Mouse (Mus musculus): ENCODE results near the gene Cers6.

The Cers6 gene

DNA sequence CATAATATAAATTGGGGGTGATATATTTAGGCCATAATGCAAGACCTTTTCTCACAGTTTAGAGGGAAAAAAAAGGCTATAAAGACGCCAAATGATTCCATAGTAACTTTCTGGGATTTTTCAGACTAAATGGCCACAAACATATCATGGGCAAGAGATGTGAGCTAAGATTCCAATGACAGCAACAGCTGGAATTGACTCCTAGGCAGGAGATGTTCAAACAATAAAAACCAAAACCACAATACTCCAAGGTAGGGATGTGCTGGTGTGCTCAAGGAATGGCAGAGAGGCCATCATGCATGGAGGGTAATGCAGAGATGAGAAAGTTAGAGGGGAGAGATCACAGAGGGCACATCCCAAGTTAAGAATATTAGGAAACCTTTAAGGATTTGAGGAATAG lies 257.8 kb downstream of the Cers6 start:
- DNase-seq (ENCODE audit: low spot score in 2 of 2), result no peak

DNA sequence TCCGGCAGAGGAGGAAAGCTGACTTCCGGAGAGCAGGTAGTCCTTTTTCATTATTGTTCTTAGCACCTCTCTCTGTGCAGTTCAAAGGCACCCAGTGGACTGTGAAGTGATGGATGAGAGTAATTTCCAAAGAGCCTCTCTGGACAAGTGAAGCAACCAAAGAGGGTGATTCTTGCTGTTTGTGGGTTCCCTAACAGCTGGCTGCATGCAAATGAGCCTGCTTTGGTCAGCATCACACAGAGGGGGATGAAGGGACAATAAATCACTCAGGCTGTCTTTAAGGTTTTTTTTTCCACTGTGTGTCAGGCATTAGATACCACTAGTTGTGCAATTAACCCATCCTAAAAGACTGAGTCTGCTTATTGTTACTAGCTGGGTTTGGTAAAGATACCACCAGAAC lies 258.5 kb downstream of the Cers6 start:
- DNase-seq (ENCODE audit: low spot score in 2 of 2), result no peak

DNA sequence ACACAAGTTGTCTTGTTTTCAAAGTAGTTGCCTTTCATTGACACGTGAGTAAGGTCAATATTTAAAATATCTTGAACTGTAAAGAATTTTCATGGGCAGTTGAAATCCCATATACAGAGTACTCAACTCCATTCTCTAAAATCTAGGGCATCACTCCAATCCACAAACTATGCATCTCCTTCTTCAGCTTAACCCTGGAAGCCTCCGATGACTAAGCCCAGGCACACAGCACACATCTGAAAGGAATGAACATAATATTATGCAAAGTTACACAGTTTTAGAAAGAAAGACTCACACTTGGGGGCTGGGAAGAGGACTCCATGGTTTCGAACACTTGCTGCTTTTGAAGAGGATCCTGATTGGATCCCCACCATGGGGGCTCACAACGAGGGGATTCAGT lies 260.4 kb downstream of the Cers6 start:
- no peak for DNase-seq (ENCODE audit: low spot score in 2 of 2)

DNA sequence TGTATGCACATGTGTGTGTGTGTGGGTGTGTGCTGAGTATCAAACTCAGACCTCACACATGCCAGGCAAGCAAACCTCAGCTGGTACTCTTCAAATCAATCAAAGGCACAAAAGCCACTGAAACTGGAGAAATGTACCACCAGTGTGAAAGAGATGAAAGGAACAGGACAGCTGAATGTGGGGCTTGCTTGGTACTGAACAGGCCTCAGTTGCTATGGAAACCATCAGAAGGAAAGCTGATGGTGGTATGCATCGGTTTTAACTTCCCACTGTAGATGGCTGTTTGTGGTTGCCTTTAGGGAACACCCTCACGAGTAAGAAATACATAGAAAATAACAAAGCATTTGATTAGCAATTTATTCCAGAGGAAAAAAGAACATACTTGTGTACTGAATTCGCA lies 264.2 kb downstream of the Cers6 start:
- DNase-seq (ENCODE audit: low spot score in 2 of 2), result no peak

DNA sequence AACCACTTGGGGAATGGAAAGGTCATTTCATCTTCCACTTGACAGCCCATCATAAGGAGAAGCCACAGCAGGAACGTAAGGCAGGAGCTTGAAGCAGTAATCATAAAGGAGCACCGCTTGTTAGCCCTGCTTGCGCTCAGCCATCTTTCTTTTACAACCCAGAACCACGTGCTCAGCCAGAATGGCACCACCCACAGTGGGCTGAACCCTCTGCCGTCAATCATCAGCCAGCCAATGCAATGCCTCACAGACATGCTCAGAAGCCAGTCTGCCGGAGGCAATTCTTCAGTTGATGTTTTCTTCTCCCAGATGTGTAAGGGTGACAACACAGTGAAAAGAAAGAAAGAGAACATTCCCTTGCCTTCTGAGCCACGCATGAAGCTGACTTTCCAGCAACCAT lies 267.1 kb downstream of the Cers6 start:
- DNase-seq (ENCODE audit: low spot score in 2 of 2), result no peak

DNA sequence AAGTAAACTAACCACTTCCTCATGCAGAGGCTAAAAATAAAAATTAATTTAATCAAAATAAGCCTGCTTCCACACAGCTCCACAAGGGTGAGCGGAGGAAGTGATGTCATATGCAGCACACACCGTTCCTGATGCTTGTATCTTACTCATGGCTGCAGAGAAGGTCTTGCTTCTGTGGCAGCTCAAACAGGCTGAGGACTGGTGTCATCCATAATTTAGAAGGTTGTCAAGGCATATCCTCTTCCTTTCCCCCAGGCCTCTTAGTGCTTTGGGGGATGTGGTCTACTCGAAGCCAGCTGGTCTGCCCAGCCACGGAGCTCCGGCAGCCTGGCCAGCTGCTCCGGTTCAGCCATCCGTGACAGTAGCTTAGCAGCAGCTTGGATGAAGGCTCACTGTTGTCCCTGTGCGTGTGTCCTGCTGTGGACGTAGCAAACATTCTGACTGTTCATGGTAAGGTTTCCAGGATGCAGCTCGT lies 267.7 kb downstream of the Cers6 start:
- no peak for DNase-seq (ENCODE audit: low spot score in 2 of 2)

DNA sequence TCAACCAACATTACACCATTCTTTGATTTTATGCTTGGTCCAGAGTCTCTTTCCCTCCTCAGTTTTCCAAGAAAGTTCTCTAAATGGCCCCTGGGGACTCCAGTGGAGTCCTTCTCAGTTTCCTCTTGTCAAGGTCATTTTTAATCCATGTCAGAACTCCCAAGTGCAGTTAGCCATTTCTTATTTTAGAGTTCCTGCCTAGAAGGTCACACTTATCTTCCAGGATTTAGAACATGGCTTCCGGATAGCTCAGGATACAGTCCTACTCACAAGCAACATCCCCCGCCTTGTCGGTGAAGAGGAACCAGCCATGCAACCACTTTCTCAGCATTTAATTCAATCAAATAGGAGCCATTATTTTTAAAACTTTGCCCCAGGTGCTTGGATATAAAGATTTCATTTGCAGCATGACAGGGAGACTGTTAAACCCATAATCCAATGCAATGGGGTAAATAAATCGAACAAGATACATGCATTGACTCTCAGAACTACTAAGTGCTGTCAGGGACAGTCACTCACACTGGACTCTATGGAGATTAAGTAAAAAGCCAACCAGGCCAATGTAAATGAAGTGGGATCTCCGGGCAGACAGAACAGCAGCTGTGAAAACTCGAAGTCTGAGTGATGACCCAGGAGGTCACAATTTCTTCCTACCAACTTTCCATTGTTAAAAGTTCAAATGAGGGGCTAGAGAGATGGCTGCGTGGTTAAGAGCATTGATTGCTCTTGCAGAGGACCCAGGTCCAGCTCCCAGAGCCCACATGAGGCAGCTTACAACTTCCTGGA lies 268.4 kb downstream of the Cers6 start:
- no peak for DNase-seq (ENCODE audit: low spot score in 2 of 2)

DNA sequence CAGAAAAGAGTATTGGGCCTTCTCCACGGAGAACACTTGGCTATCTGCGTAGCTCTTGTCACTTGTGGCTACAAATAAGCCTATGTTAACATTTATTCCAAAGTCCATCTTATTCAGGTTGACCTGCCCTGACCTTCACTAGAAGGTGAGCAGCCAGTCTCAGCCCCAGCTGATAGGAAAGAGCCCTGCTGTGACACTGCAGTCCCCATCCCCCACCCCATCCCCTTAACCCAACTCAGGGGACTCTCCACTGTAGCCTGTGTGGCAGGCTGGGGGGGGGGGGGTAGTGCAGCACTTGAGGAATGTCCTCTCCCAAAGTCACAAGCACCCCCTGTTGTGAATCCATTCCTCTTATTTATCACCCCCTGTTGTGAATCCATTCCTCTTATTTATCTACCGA lies 270.8 kb downstream of the Cers6 start:
- DNase-seq (ENCODE audit: low spot score in 2 of 2), result no peak

DNA sequence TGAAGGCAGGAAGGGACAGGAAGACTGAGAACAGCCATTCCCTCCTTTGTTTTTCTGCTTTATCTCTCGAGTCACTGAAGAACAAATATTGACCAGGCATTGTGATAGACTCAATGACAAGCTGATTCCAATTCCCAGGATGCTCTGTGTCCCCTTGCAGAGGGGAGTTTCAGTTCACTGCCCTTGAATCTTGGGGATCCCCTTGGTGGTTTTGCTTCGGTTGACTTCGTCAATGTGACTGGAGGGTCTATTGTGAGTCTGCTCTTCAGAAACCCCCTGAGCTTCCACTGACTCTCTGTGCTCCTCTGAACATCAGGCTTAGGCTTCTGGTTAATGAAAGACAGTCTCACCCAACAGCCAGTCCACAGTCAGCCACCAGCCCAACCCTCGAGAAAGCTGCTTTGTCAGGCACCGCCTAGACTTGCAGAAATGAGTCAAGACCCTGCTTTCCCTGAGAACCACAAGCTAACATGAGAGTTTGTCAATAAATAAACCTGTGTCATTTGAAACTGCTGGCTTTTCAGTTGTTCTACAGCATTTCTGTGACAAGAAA lies 271.3 kb downstream of the Cers6 start:
- DNase-seq (ENCODE audit: low spot score in 2 of 2), result no peak

DNA sequence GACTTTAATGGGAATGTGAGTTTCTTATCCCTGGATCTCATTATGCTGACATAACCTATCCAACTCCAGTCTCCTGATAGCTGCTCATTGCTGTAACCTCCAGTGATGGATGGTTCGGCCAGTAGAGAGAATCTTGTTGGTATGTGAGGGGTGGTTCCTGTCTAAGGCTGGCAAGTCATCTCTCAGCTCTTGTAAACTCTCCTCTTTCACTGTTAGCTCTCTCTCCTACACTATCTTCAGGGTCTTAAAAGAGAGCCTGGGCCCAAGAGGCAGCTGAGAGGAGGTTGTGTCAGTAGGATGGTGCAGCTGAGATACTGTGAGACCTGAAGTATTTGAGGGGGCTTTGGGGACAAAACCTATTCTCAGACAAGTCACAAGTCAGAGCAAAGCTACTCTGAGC lies 272.9 kb downstream of the Cers6 start:
- DNase-seq (ENCODE audit: low spot score in 2 of 2), result no peak

DNA sequence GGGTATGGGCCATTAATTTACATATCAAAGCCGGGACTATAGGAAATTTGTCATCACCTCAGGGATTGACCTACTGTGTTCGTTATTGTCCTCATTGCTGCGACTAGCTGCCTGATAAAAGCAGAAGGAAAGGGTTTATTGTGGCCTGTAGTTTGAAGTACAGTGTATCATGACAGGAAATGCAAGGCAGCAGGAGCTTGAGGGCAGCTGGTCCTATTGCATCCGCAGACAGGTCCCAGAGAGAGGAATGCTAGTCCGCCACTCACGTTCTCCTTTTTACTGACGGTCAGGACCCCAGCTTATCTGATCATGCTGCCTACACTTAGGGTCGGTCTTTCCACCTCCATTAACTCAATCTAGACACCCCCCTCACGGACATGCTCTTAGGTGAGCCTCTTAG lies 273.7 kb downstream of the Cers6 start:
- DNase-seq (ENCODE audit: low spot score in 2 of 2), result no peak

DNA sequence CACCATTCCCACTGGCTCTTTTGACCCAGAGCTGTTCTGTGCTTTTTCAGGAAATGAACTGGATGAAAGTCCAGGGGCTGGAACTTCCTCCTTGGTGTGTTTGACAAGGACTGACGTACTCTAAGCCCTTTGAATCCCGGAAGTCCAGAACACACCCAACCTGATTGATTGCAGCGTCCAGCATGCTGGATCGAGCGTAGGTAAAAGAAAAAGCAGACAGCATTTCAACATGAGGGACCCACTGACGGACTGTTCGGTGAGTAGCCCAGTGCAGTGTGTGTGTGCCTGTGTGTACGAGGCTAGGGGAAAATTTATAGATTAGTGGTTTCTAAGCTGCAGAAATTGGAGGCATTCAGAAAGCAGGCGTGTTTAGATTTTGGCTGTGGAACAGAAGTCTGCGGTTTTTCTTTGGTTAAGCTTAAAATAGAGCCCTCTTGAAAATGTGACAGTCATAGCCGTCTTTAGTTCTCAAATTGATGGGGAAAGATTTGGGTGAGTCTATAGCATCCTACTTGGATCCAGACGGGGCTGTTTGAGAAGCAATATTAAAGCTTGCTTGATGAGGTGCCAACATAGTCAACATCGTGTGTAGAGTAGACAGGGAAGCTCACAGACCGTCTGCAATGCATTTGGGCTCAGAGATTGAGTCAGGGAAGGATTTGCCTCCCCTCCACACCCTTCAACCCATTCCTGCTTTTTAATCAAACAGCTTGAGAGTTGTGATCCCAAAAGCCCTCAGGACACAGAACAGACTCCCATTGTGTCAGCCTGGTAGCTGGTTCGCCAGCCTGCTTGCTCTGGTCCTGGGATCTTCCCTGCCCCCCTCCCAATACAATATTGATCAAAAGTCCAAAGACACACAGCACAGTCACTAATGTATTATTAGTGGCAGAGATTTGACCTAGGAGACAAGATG lies 274.7 kb downstream of the Cers6 start, which contains the start of gene Nostrin:
Gene Nostrin, plus strand, starts transcription at position 140 of the 916 bp plus-strand sequence.
- no peak for DNase-seq (ENCODE audit: low spot score in 2 of 2)

DNA sequence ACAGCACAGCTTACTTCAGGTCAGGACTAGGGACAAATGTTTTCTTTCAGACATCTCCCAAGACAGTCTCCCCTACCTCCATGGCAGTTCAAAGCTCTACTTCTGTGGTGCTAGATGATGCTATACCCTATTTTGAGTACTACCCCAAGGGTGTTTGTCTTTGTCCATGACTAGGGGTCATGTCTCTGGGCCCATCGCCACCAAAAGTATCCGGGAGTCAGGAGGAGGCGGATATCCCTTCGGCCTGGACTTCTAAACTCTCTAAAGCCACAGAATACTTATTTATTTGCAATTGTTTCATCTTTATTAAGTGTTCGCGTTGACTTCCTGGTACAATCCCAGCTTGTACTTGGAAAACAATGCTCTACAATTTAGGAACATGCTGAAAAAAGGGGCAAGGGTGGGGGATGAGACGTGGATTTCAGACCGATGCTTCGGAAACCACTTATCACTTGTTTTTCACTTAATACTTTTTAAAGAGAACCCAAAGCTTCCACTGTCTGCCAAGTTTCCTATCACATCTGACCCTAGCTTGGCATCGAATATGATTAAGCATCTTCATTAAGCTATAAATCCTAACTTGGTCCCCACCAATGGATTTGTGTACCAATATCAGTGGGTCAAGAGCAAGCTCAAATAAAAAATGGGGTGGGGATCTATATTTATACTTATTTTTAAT lies 276.3 kb downstream of the Cers6 start:
- DNase-seq (ENCODE audit: low spot score in 2 of 2), result no peak

DNA sequence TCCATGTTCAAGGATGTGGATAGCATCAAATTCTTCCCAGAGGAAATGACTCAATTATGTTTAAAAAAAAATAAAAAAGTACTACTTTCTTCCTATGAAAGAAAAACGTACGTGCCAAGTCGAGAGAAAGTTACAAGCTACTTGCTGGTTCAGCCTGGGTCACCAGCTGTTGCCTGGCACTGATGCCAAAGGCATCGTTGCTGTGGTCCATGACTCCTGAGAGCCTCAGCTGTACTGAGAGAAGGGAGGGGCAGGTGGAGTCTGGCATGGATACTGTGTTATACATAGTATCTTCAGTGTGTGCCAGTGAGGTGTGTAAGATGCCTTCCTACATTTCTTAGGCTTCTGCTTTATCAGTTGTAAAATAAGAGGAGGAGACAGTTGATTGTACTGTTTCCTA lies 277.5 kb downstream of the Cers6 start:
- DNase-seq (ENCODE audit: low spot score in 2 of 2), result no peak

DNA sequence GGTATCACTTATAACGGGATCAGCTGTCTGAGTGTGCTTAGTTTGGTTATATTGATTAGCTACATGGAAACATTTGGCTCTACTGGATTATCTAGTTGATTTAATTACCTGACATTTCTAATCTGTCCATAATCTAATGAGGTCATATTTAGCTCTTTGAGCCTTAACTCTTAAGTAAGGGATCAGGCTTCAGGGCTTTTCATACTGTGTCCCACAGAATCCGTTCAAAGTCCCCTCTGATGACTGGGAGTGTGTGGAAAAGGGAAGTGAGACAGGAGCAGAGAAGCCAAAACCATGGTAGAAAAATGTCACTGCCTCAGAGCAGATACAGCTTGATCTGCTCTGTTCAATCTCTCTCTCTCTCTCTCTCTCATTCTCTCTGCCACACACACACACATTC lies 279.0 kb downstream of the Cers6 start:
- DNase-seq (ENCODE audit: low spot score in 2 of 2), result no peak

DNA sequence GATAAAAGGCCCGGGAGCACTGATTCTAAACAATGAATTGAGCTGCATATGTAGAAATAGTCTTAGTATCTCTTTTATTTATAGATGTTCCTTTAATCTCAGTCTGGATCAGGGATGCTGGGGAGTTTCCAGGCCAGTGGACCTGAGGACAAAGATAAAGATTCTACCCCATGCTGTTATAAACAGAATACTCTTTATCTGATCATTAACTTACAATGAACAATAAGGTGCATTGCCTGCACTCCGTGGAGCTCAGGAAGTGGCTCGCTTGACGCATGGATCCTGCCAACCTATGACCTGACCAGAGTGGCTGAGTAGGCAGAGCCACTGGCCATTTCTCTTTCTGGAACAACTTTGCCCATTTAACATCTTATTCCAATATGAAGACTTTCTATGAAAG lies 279.6 kb downstream of the Cers6 start:
- no peak for DNase-seq (ENCODE audit: low spot score in 2 of 2)

DNA sequence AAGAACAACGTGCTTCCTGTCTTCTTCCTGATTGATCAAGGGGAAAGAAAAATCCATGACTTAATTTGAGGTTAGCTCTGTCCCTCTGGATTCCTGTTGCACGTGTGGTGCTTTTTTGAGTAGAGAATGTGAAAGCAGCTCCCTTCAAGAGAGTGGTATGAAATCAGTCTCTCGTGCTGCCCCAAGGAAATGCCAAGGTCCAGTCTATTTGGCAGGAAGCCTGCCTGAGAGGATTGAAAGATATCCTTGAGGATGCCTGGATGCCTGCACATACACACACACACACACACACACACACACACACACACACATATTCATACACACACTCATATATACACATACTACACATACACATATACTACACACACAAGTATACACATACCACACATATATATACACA lies 287.4 kb downstream of the Cers6 start:
- no peak for DNase-seq (ENCODE audit: low spot score in 2 of 2)

DNA sequence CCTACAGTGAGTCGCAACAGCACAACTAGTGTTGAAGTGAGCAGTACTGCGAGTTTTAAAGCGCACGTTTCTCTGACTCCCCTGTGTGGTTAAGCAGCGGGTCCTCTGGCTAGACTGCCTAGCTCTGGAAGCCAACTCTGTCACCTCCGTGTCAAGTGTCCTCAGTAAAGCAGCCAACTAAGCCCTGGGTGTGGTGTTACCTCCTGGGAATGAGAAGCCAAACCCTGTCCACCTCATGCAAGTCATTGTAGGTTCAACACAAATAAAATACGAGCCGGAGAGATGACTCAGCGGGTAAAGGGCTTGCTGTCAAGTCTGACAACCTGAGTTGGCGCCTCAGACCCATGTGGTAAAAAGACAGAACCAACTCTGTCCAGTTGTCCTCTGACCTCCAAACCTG lies 287.9 kb downstream of the Cers6 start:
- no peak for DNase-seq (ENCODE audit: low spot score in 2 of 2)

DNA sequence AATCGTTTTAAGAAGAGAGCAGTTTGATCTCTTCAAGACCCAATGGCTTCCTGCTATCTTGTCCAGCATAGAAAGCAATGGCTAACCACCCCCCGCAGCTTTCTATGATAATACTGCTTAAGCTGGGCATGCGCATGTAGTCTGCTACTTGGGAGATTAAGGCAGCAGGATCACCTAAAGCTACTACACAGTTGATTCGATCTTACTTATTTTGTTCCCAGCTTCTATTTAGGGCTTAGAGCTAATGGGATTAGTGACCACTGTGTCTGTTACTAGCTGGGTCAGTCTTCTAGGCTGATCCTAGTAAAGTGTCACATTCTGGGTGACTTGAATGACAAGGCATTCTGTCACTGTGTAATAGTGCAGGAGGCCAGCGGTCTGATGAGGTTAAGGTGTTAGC lies 289.6 kb downstream of the Cers6 start:
- DNase-seq (ENCODE audit: low spot score in 2 of 2), result no peak

DNA sequence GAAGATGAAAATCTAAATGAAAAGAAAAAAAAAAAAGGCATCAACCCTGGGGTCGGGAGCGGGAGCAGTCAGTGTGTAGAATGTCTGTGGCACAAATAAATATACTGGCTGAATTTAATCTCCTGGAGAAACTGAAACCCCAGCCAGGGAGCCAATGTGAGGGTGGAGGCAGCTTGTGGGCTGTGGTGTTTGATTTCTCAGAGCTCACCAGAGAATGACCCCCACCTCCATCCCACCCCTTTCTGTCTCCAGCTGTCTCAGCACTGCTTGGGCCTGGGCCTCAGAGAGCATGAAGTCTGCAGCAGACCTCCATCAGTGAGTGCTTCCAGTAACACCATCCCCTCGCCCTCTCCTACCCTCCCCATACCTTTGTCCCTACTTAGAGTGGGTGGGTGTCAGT lies 294.6 kb downstream of the Cers6 start:
- DNase-seq (ENCODE audit: low spot score in 2 of 2), result no peak

DNA sequence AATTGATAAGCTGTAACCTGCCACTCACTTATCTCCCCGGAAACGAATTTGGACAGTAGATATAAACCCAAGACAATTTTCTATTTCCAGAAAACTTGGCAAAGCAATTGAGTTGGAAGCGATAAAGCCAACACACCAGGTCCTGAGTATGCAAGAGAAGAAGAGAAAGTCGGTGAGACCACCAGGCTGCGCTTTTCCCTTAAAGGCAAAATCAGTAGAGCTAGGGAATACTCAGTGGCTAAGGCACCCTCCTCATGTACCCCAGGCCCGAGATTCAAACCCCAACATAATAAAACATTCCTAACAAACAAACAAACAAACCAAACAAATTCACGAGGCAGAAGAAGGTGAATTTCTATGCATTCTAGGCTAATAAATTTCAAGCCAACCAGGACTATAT lies 295.0 kb downstream of the Cers6 start:
- DNase-seq (ENCODE audit: low spot score in 2 of 2), result no peak

DNA sequence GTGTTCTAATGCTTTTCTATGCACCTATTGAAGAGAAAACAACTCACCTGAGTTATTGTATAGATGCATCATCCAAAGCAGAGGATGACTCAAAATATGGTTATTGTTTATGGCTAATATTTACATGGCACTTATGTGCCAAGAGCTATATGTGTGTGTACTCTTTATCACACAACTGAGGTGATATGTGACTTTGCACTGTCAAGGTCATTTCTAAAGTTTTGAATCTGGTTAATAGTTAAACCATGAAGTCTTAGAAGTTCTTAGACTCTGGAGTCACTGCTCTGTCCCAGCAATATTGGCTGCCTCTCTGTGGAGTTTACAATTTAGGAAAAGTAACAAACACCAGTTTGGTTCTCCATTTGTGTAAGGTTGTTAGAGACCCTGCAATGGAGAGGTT lies 297.7 kb downstream of the Cers6 start:
- no peak for DNase-seq (ENCODE audit: low spot score in 2 of 2)
